In the genomic region with DNA sequence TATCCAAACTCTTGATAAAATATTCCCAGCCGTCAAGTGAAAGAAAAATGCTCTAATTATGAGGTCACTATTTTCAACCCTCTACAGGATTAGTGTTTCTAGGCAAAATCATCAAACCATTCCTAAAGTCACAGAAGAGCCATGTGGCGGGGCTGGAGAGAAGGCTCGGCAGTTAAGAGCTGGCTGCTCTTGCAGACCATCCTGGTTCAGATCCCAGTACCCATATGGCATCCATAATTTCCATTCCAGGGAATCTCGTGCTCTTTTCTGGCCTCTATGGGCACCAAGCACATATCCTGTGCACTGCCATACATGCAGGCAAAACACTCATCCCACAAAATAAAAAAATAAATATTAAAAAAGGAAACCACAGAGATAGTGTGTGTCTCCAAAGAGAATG, we compare ENCODE assay signal across 31 mouse cellular contexts. TPM values are rescaled to one million over a fixed set of nuclear protein-coding genes. Genes with fewer than 3 reads are reported as not detected.
DNase-seq lines count a peak whose midpoint lies in the region; ATAC-seq and TF ChIP-seq lines count a peak whose summit lies in the region.
"Had no signal": no experiment of that assay in that cellular context is flagged by ENCODE, and none has a peak within 500 bp of the region (broad histone marks: within the 10 kb centered on the region; RNA-seq: fewer than 3 reads in every experiment).

No protein-coding gene starts in this region.

- no peak for TF ChIP-seq POLR2A in bone marrow macrophage, adult 2 months (IDR thresholded peaks at IDR 0.05; ENCODE audit: borderline replicate concordance, low read depth, low read length)

- H3K9ac ChIP-seq in heart, postnatal 0 days (replicated peaks; ENCODE audit: low read depth, low read length): no peak overlapping the region
- H3K9ac ChIP-seq: embryonic facial prominence, embryonic 13.5 days; forebrain, embryonic 13.5 days; heart, embryonic 12.5 days; heart, embryonic 15.5 days; hindbrain, embryonic 14.5 days had no signal

- TF ChIP-seq EP300 in heart, postnatal 0 days (IDR thresholded peaks at IDR 0.05; ENCODE audit: low read depth): no peak

- peak; percentile 51 to 56 for DNase-seq in cerebellum, postnatal 14 days
- no peak for DNase-seq in cerebellum, adult 9-11 months
- DNase-seq in heart, postnatal 0 days (ENCODE audit: low spot score): no peak
- DNase-seq in heart, postnatal 4 days: no peak
- DNase-seq in left cerebral cortex, postnatal 4 days: peak; percentile 21
- no peak for DNase-seq in left cerebral cortex, adult 11 months (ENCODE audit: low spot score)
- DNase-seq in embryo, embryonic 11 days: no peak
- DNase-seq: adrenal gland, adult 2 months; adrenal gland, postnatal 14 days; cerebellum, adult 18-20 months; cerebellum, adult 9-10 months; gastrocnemius, postnatal 10 days; heart, adult 11 months; kidney, adult 2 months had no signal

- no peaks in the 10 kb centered on the region for H3K27me3 ChIP-seq in heart, postnatal 0 days (ENCODE audit: control insufficient read depth, insufficient read depth, low read length)
- H3K27me3 ChIP-seq: embryonic facial prominence, embryonic 13.5 days; forebrain, embryonic 13.5 days had no signal

- no peaks in the 10 kb centered on the region for H3K4me1 ChIP-seq in heart, postnatal 0 days (ENCODE audit: control insufficient read depth, insufficient read depth)
- peaks cover 7% of the 10 kb centered on the region for H3K4me1 ChIP-seq in bone marrow macrophage, adult 2 months (ENCODE audit: control insufficient read depth, insufficient read depth, low read length)
- H3K4me1 ChIP-seq: embryonic facial prominence, embryonic 13.5 days; forebrain, embryonic 10.5 days; forebrain, embryonic 13.5 days; heart, embryonic 12.5 days; heart, embryonic 15.5 days; hindbrain, embryonic 10.5 days had no signal

- 0 out of 2 replicates have a peak overlapping the region, but pooled peaks have one; percentile 25 for H3K27ac ChIP-seq in heart, postnatal 0 days (ENCODE audit: low read depth)
- peak overlapping the region; percentile 69 for H3K27ac ChIP-seq in bone marrow macrophage, adult 2 months (ENCODE audit: insufficient read depth, low read depth, low read length)
- H3K27ac ChIP-seq: embryonic facial prominence, embryonic 13.5 days; forebrain, embryonic 10.5 days; forebrain, embryonic 13.5 days; heart, embryonic 15.5 days; hindbrain, embryonic 10.5 days; hindbrain, embryonic 14.5 days had no signal

- intact Hi-C loops in left cerebral cortex, postnatal 4 days (cut with DNase I): no loop called here

- ATAC-seq in heart, postnatal 0 days (ENCODE audit: insufficient read depth, low read depth): no peak
- ATAC-seq: forebrain, embryonic 13.5 days; intestine, postnatal 0 days had no signal

- H3K36me3 ChIP-seq in heart, postnatal 0 days (replicated peaks; ENCODE audit: control insufficient read depth, insufficient read depth, low read length): no peaks in the 10 kb centered on the region
- H3K36me3 ChIP-seq: embryonic facial prominence, embryonic 13.5 days; forebrain, embryonic 10.5 days; heart, embryonic 12.5 days; heart, embryonic 15.5 days; hindbrain, embryonic 10.5 days had no signal

- WGBS in heart, postnatal 0 days: 63% methylated on average over 4 of the region's 4 CpGs

- no peak for TF ChIP-seq CTCF in heart, postnatal 0 days (IDR thresholded peaks at IDR 0.05; ENCODE audit: low read depth)
- TF ChIP-seq CTCF in bone marrow macrophage, adult 2 months (IDR thresholded peaks at IDR 0.05; ENCODE audit: low read depth, low read length): no peak

- no peaks in the 10 kb centered on the region for H3K9me3 ChIP-seq in heart, postnatal 0 days (replicated peaks; ENCODE audit: control insufficient read depth, low read length)
- H3K9me3 ChIP-seq: embryonic facial prominence, embryonic 13.5 days; forebrain, embryonic 10.5 days; forebrain, embryonic 13.5 days; heart, embryonic 12.5 days; heart, embryonic 15.5 days; hindbrain, embryonic 10.5 days had no signal

- no peak overlapping the region for H3K4me2 ChIP-seq in heart, postnatal 0 days (ENCODE audit: low read depth, low read length)
- H3K4me2 ChIP-seq: embryonic facial prominence, embryonic 13.5 days; forebrain, embryonic 13.5 days; heart, embryonic 12.5 days; heart, embryonic 15.5 days; hindbrain, embryonic 14.5 days had no signal

- H3K4me3 ChIP-seq in heart, postnatal 0 days (ENCODE audit: low read depth, low read length): no peak overlapping the region
- H3K4me3 ChIP-seq in bone marrow macrophage, adult 2 months (ENCODE audit: insufficient read depth, low read length): no peak overlapping the region
- H3K4me3 ChIP-seq: embryonic facial prominence, embryonic 13.5 days; forebrain, embryonic 10.5 days; forebrain, embryonic 13.5 days; heart, embryonic 12.5 days; heart, embryonic 15.5 days; hindbrain, embryonic 10.5 days had no signal

RNA-seq across cellular contexts. Expression of a gene that starts 1.1 kb away (rescaled TPM):
- not detected in 2 replicates for total RNA-seq in heart, postnatal 0 days (2014; rRNA removed; ENCODE audit: low replicate concordance)
- 0.04 TPM in 1 of 2 replicates, not detected in the other for polyA plus RNA-seq in heart, postnatal 0 days (2015; fragmentation: Nextera tagmentation; extraction: Ambion mirVana)
- total RNA-seq in heart, postnatal 4 days (2021): not detected
- not detected for total RNA-seq in left cerebral cortex, postnatal 4 days (2021)
- polyA plus RNA-seq in bone marrow macrophage, adult 2 months (2012; ENCODE audit: insufficient read depth, insufficient read length, missing spikeins): not detected in 2 replicates
- total RNA-seq: adrenal gland, adult 2 months; adrenal gland, postnatal 14 days; adrenal gland, postnatal 4 days; gastrocnemius, adult 18-20 months; gastrocnemius, postnatal 10 days; gastrocnemius, postnatal 4 days; heart, postnatal 25 days; MEL had no signal
- polyA plus RNA-seq: adrenal gland, adult 2 months; brain, embryonic 14.5 days; embryonic facial prominence, embryonic 13.5 days; forebrain, embryonic 10.5 days; forebrain, embryonic 13.5 days; heart, embryonic 12.5 days; heart, embryonic 15.5 days; hindbrain, embryonic 10.5 days; hindbrain, embryonic 14.5 days; intestine, embryonic 14.5 days; intestine, postnatal 0 days; kidney, adult 2 months; kidney, embryonic 14.5 days had no signal

RNA-seq across cellular contexts. Expression of a gene that starts 9.0 kb away (rescaled TPM):
- total RNA-seq in heart, postnatal 0 days (2014; rRNA removed; ENCODE audit: low replicate concordance): not detected in 2 replicates
- polyA plus RNA-seq in heart, postnatal 0 days (2015; fragmentation: Nextera tagmentation; extraction: Ambion mirVana): 0.15 TPM in 1 of 2 replicates, not detected in the other
- total RNA-seq in heart, postnatal 4 days (2021): under 1 TPM in 1 of 2 experiments, not detected in 1; 0.45 TPM
- under 1 TPM in 1 of 2 experiments, not detected in 1; 0.52 TPM for total RNA-seq in left cerebral cortex, postnatal 4 days (2021)
- polyA plus RNA-seq in bone marrow macrophage, adult 2 months (2012; ENCODE audit: insufficient read depth, insufficient read length, missing spikeins): not detected in 2 replicates
- total RNA-seq: adrenal gland, adult 2 months; adrenal gland, postnatal 14 days; adrenal gland, postnatal 4 days; gastrocnemius, adult 18-20 months; gastrocnemius, postnatal 10 days; gastrocnemius, postnatal 4 days; heart, postnatal 25 days; MEL had no signal
- polyA plus RNA-seq: adrenal gland, adult 2 months; brain, embryonic 14.5 days; embryonic facial prominence, embryonic 13.5 days; forebrain, embryonic 10.5 days; forebrain, embryonic 13.5 days; heart, embryonic 12.5 days; heart, embryonic 15.5 days; hindbrain, embryonic 10.5 days; intestine, embryonic 14.5 days; intestine, postnatal 0 days; kidney, adult 2 months; kidney, embryonic 14.5 days had no signal

RNA-seq across cellular contexts. Expression of a gene that starts 11.6 kb away (rescaled TPM):
- not detected in 2 replicates for total RNA-seq in heart, postnatal 0 days (2014; rRNA removed; ENCODE audit: low replicate concordance)
- not detected in 2 replicates for polyA plus RNA-seq in heart, postnatal 0 days (2015; fragmentation: Nextera tagmentation; extraction: Ambion mirVana)
- not detected for total RNA-seq in heart, postnatal 4 days (2021)
- total RNA-seq in left cerebral cortex, postnatal 4 days (2021): not detected
- polyA plus RNA-seq in bone marrow macrophage, adult 2 months (2012; ENCODE audit: insufficient read depth, insufficient read length, missing spikeins): not detected in 2 replicates
- total RNA-seq: adrenal gland, adult 2 months; adrenal gland, postnatal 14 days; adrenal gland, postnatal 4 days; gastrocnemius, adult 18-20 months; gastrocnemius, postnatal 10 days; gastrocnemius, postnatal 4 days; heart, postnatal 25 days; MEL had no signal
- polyA plus RNA-seq: adrenal gland, adult 2 months; brain, embryonic 14.5 days; embryonic facial prominence, embryonic 13.5 days; forebrain, embryonic 10.5 days; forebrain, embryonic 13.5 days; heart, embryonic 12.5 days; heart, embryonic 15.5 days; hindbrain, embryonic 10.5 days; hindbrain, embryonic 14.5 days; intestine, embryonic 14.5 days; intestine, postnatal 0 days; kidney, adult 2 months; kidney, embryonic 14.5 days had no signal

RNA-seq across cellular contexts. Expression of a gene that starts 18.9 kb away (rescaled TPM):
- total RNA-seq in heart, postnatal 0 days (2014; rRNA removed; ENCODE audit: low replicate concordance): not detected in 2 replicates
- not detected in 2 replicates for polyA plus RNA-seq in heart, postnatal 0 days (2015; fragmentation: Nextera tagmentation; extraction: Ambion mirVana)
- not detected for total RNA-seq in heart, postnatal 4 days (2021)
- not detected for total RNA-seq in left cerebral cortex, postnatal 4 days (2021)
- not detected in 2 replicates for polyA plus RNA-seq in bone marrow macrophage, adult 2 months (2012; ENCODE audit: insufficient read depth, insufficient read length, missing spikeins)
- total RNA-seq: adrenal gland, adult 2 months; adrenal gland, postnatal 14 days; adrenal gland, postnatal 4 days; gastrocnemius, adult 18-20 months; gastrocnemius, postnatal 4 days; heart, postnatal 25 days; MEL had no signal
- polyA plus RNA-seq: adrenal gland, adult 2 months; brain, embryonic 14.5 days; embryonic facial prominence, embryonic 13.5 days; forebrain, embryonic 10.5 days; forebrain, embryonic 13.5 days; heart, embryonic 12.5 days; hindbrain, embryonic 10.5 days; hindbrain, embryonic 14.5 days; intestine, embryonic 14.5 days; intestine, postnatal 0 days; kidney, adult 2 months; kidney, embryonic 14.5 days had no signal

RNA-seq across cellular contexts. Expression of a gene that starts 27.5 kb away (rescaled TPM):
- not detected in 2 replicates for total RNA-seq in heart, postnatal 0 days (2014; rRNA removed; ENCODE audit: low replicate concordance)
- polyA plus RNA-seq in heart, postnatal 0 days (2015; fragmentation: Nextera tagmentation; extraction: Ambion mirVana): not detected in 2 replicates
- total RNA-seq in heart, postnatal 4 days (2021): not detected
- total RNA-seq in left cerebral cortex, postnatal 4 days (2021): not detected
- not detected in 2 replicates for polyA plus RNA-seq in bone marrow macrophage, adult 2 months (2012; ENCODE audit: insufficient read depth, insufficient read length, missing spikeins)
- total RNA-seq: adrenal gland, adult 2 months; adrenal gland, postnatal 14 days; adrenal gland, postnatal 4 days; gastrocnemius, adult 18-20 months; gastrocnemius, postnatal 10 days; gastrocnemius, postnatal 4 days; heart, postnatal 25 days; MEL had no signal
- polyA plus RNA-seq: adrenal gland, adult 2 months; brain, embryonic 14.5 days; embryonic facial prominence, embryonic 13.5 days; forebrain, embryonic 10.5 days; forebrain, embryonic 13.5 days; hindbrain, embryonic 10.5 days; hindbrain, embryonic 14.5 days; intestine, embryonic 14.5 days; intestine, postnatal 0 days; kidney, adult 2 months; kidney, embryonic 14.5 days had no signal

Comparison
In these comparisons a context has a peak if more than half of its experiments do, and no peak if none do; other contexts are left out.
1. DNase-seq: peak in cerebellum, postnatal 14 days (2 of 2) and left cerebral cortex, postnatal 4 days (single experiment); none in cerebellum, adult 9-11 months (single experiment), heart, postnatal 0 days (single experiment), heart, postnatal 4 days (single experiment), left cerebral cortex, adult 11 months (single experiment) and embryo, embryonic 11 days (single experiment).